Mouse (Mus musculus): ENCODE results near the gene Uroc1. TPM values are rescaled to one million over a fixed set of nuclear protein-coding genes. Genes with fewer than 3 reads are reported as not detected.

The Uroc1 gene
- not detected in 2 replicates for polyA plus RNA-seq (2012)

DNA sequence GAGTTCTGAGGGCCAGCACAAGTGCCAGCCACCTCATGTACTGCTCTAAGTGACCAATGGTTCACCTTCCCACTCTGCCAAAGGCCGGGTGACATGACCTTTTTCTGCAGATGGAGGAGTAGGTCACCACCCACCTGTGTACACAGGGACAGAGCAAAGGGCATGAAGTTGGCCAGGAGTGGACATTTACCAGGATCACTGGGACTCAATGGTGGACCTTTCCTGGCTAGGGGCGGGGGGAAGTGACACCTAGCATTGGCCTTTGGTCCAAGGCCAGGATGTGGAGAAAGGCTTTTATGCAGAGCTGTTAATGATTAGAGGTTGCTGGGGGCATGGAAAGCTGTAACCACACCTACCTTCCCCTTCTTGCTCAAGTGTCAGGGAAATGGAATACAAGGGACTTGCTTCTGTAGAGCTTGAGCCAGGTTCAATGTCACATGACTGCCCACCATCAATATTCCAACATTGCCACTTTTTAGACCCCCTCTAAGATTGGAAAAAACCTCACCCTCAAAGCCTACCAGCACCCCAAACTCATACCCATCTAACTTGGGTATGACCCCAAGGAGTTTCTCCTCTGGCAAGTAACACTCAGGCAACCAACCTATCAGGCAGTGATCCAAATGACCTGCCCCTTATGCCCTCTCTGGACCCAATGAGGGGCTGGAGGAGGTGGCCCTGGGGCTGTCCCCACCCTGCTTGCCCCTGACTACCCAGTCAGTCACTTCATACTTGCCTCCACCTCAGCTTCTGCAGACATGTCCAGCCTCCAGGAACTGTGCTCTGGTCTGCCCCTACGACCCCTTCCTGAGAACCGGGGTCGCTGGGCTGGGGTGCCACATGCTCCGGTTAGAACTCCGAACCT lies at the start of gene Uroc1:
Gene Uroc1 (plus strand): TSS at position 724 of the 865 bp plus-strand sequence.
- no peak for TF ChIP-seq GATA1 (IDR thresholded peaks at IDR 0.05; ENCODE audit: low read length)

GRCm38 (mm10) chr6:90288265-90288664 lies 44.8 kb upstream of the Uroc1 start:
- TF ChIP-seq GATA1 (IDR thresholded peaks at IDR 0.05; ENCODE audit: low read length) = no peak

DNA sequence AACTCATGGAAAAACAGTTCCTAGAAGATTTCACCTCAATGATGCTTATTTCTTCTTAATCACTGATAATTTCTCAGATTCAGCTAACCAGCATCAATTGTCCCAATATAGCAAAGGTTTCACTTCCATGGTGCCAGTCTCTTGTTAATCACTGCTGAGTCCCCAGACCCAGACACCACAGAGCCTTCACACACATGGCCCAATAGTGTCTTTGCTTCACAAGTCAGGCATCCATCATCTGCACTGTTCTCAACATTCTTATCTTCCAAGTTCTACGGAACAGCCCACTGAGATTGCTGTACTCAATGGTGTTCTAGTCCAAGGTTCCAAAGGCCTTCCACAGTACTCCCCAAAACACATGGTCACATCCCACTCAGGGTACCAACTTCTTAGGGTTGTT lies 32.2 kb upstream of the Uroc1 start, which contains the start of gene BC048671:
Gene BC048671 (plus strand): TSS at position 301 of the 400 bp plus-strand sequence.
- TF ChIP-seq GATA1 (IDR thresholded peaks at IDR 0.05; ENCODE audit: low read length) = no peak

- no peak for TF ChIP-seq GATA1 (IDR thresholded peaks at IDR 0.05; ENCODE audit: low read length)
These were observed 26.6 kb upstream of the Uroc1 start for GRCm38 (mm10) chr6:90306315-90306975.

- TF ChIP-seq GATA1 (IDR thresholded peaks at IDR 0.05; ENCODE audit: low read length) = no peak
These were observed 24.0 kb upstream of the Uroc1 start for GRCm38 (mm10) chr6:90308839-90309778.

- no peak for TF ChIP-seq GATA1 (IDR thresholded peaks at IDR 0.05; ENCODE audit: low read length)
These were observed 17.1 kb upstream of the Uroc1 start for GRCm38 (mm10) chr6:90315961-90316360.

DNA sequence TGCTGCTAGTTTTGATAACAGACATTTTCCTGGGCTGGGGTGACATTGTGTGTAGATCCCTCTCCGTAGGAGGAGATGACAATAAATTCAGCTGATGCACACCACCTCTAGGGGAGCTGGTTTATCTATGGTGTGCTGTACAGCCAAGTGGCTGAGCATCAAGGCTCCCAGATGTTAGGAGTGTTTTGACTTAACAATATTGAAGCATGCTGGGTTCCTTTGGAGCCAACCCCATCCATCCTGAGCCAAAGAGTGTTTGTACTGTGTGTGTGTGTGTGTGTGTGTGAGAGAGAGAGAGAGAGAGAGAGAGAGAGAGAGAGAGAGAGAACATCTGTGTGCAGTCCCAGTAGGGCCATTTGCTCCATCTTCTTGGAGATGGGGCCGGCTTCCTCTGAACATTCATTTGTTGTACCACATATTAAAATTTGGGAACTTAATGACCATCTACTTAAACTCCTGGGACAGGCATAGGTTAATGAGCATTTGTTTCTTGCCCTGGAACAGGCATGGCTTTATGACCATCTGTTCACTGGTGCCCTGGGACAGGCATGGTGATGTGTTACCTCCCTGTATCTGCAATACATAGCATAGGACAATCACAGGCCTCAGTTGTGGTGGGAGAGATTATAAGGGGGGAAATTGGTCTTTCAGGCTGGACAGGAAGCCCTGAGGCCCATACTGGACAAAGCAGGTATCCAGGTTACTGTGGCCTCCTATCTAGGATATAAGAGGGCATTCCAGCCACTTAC lies 15.4 kb upstream of the Uroc1 start:
- TF ChIP-seq GATA1 (IDR thresholded peaks at IDR 0.05; ENCODE audit: low read length) = no peak

DNA sequence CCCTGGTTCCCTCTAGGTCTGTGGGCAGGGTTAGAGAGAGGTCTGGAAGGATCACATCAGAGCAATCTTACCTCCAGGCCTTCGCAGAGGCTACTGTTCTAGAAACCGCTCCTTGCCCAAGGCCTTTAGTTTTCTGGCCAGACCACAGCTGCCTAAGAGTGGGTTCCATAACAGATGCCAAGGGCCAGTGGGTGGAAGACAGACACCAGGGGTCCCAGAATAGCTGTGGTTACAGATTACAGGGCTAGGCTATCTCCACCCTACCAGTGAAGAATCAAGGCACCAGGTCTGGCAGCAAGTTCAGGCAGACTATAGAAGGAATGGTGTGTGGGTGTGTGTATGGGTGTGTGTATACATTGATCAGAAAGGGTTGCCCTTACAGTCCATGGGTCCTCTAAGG lies 14.1 kb upstream of the Uroc1 start:
- TF ChIP-seq GATA1 (IDR thresholded peaks at IDR 0.05; ENCODE audit: low read length) = no peak

- TF ChIP-seq GATA1 (IDR thresholded peaks at IDR 0.05; ENCODE audit: low read length) = no peak
These were observed 13.5 kb upstream of the Uroc1 start for GRCm38 (mm10) chr6:90319475-90320191.

DNA sequence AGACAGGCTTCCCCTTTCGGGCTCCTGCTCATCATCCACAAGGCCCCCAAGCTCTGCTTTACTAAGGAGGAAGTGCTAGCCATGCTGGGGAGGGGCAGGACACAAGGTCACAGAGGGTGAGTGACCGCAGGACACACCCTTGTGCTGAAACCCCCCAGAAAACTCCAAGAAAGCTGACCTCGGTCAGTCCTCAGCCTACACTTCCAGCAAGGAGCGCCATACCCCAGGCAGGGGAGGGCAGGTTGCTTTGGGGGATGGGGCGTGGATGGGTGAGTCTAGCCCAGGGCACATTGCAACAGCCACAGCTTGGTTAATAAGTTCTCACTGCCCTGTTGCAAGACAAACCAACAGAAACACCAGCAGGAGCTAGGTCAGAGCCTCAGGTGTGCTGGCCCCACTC lies 12.7 kb upstream of the Uroc1 start:
- TF ChIP-seq GATA1 (IDR thresholded peaks at IDR 0.05; ENCODE audit: low read length) = no peak

GRCm38 (mm10) chr6:90321811-90322210 lies 11.3 kb upstream of the Uroc1 start:
- no peak for TF ChIP-seq GATA1 (IDR thresholded peaks at IDR 0.05; ENCODE audit: low read length)

GRCm38 (mm10) chr6:90324026-90324425 lies 9.1 kb upstream of the Uroc1 start:
- TF ChIP-seq GATA1 (IDR thresholded peaks at IDR 0.05; ENCODE audit: low read length) = no peak

DNA sequence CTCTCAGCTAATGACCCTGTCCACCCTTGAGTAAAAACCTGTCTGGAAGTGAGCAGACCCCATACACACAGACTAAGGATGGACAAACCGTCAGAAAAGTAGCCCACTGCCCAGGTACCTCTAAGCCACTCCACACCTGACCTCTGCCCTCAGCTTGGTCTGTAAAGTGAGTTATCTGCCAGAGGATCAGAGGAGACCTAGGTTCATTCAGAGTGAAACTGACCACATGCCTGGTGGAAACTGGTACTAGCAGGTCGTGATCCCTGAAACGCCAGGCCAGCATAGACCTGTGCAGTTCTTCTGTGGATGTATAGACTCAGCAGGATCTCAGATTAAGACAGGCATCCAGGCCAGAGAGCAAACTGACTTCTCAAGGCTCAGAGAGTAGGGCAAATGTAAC lies 8.6 kb upstream of the Uroc1 start:
- TF ChIP-seq GATA1 (IDR thresholded peaks at IDR 0.05; ENCODE audit: low read length) = no peak

DNA sequence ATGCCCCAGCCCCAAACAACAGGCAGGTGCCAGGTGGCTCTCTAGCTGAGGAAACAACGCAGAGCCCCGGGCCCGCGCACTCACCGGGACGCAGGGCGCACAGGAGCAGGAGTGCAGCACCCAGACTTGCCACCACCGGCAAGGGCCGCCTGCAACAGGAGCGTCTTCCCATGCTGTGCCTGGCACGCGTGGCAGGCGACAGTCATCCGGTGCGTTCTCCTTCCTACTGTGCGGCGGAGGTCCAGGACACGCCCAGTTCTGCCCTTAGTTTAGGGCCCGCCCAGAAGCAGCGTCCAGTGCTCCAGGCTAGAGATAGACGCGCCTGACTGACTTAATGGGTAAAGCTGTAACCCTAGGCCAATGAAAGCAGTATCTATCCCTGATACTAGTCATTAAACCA lies 8.1 kb upstream of the Uroc1 start, which contains the start of gene Chst13:
Gene Chst13 (minus strand): TSS at position 195 of the 400 bp plus-strand sequence.
- no peak for TF ChIP-seq GATA1 (IDR thresholded peaks at IDR 0.05; ENCODE audit: low read length)

Measured in G1E-ER4 (cell line).